Mouse (Mus musculus) myocyte (in vitro differentiated cells): ENCODE results near the gene Hnrnpl. TPM values are rescaled to one million over a fixed set of nuclear protein-coding genes. Genes with fewer than 3 reads are reported as not detected.

Experiments
- H3K27me3 ChIP-seq: one replicate; pipeline ENCODE4 v1.6.1; 2011; ENCODE audit not compliant: control insufficient read depth, insufficient read depth, insufficient read length
- H3K36me3 ChIP-seq: one replicate; pipeline ENCODE4 v1.6.1; 2011; ENCODE audit not compliant: control insufficient read depth, insufficient read depth
- H3K4me2 ChIP-seq: one replicate; pipeline ENCODE4 v1.6.1; 2011; ENCODE audit warnings: low read depth, control low read depth
- H3K4me3 ChIP-seq: one replicate; pipeline ENCODE4 v1.5.1; 2011; ENCODE audit warnings: mild to moderate bottlenecking, control low read depth, moderate library complexity
- H3K79me2 ChIP-seq: one replicate; pipeline ENCODE4 v1.6.1; 2011; ENCODE audit not compliant: control insufficient read depth, insufficient read depth
- H3ac ChIP-seq: one replicate; pipeline ENCODE4 v1.6.1; 2011; ENCODE audit not compliant: control insufficient read depth, insufficient read length
- CEBPB ChIP-seq: IDR thresholded peaks from 2 replicates; pipeline ENCODE4 v1.6.1; 2011; ENCODE audit warnings: mild to moderate bottlenecking, moderate library complexity; ENCODE audit not compliant: poor library complexity, insufficient read depth, severe bottlenecking
- E2F4 ChIP-seq: IDR thresholded peaks from one replicate; pipeline ENCODE4 v1.6.1; 2011; ENCODE audit warnings: mild to moderate bottlenecking, control low read depth, moderate library complexity; ENCODE audit not compliant: insufficient read depth
- MAX ChIP-seq: IDR thresholded peaks from one replicate; pipeline ENCODE4 v1.6.1; 2011; ENCODE audit warnings: low read depth, mild to moderate bottlenecking, control low read depth
- MYOD1 ChIP-seq, 3 experiments: IDR thresholded peaks; one replicate each; pipeline ENCODE4 v1.6.1; 2011; ENCODE audit warnings: control low read depth in 2 of 3, low read depth in 2 of 3, mild to moderate bottlenecking in 2 of 3, moderate library complexity in 1 of 3; ENCODE audit not compliant: insufficient read length in 2 of 3, control insufficient read depth in 1 of 3
- MYOG ChIP-seq, 3 experiments: IDR thresholded peaks; one replicate each; pipeline ENCODE4 v1.6.1; 2011; ENCODE audit warnings: control low read depth in 2 of 3, low read depth in 2 of 3, mild to moderate bottlenecking in 2 of 3; ENCODE audit not compliant: insufficient read length in 2 of 3, control insufficient read depth in 1 of 3, insufficient read depth in 1 of 3
- POLR2A ChIP-seq: IDR thresholded peaks from one replicate; pipeline ENCODE4 v1.6.1; 2011; ENCODE audit warnings: low read depth, mild to moderate bottlenecking, control low read depth, moderate library complexity; ENCODE audit not compliant: insufficient read length
- POLR2AphosphoS2 ChIP-seq: IDR thresholded peaks from one replicate; pipeline ENCODE4 v1.6.1; 2011; ENCODE audit warnings: low read depth, control low read depth; ENCODE audit not compliant: insufficient read length
- REST ChIP-seq: IDR thresholded peaks from one replicate; pipeline ENCODE4 v1.6.1; 2011; ENCODE audit warnings: mild to moderate bottlenecking, control low read depth, moderate library complexity; ENCODE audit not compliant: insufficient read depth, insufficient read length
- SRF ChIP-seq: IDR thresholded peaks from one replicate; pipeline ENCODE4 v1.6.1; 2011; ENCODE audit warnings: low read depth; ENCODE audit not compliant: control insufficient read depth, insufficient read length
- TCF12 ChIP-seq: IDR thresholded peaks from one replicate; pipeline ENCODE4 v1.6.1; 2011; ENCODE audit warnings: mild to moderate bottlenecking, control low read depth; ENCODE audit not compliant: poor library complexity, insufficient read depth, severe bottlenecking
- TCF3 ChIP-seq: IDR thresholded peaks from one replicate; pipeline ENCODE4 v1.6.1; 2011; ENCODE audit warnings: low read depth, control low read depth; ENCODE audit not compliant: insufficient read length
- USF1 ChIP-seq: IDR thresholded peaks from one replicate; pipeline ENCODE4 v1.6.1; 2011; ENCODE audit warnings: low read depth, mild to moderate bottlenecking, control low read depth, moderate library complexity
- polyA plus RNA-seq: library from polyadenylated mRNA; unstranded; fragments of >200 nt; fragmentation: generic; extraction: Trizol; gene quantifications from one replicate; pipeline ENCODE4 v1.2.1, GENCODE M21; 2012; ENCODE audit warnings: missing spikeins

Hnrnpl gene
- polyA plus RNA-seq, 1 experiment, result 230 TPM

DNA sequence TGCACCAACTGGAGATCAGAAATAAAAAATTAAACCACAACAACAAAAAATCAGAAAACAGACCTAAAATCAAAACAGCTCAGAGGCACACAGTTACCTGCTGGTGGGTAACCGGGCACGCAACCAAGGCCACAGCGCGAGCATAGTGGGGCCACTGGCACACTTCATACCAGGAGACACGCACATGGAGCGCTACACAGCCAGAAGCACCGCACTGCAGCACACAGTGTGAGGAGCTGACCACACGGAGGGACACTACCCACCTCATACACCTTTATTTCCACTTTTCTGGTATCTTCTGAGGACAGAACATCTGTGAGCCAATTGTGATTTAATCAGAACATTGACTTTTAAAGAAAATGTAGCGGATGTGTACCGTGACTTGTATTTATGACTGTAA is 8.6 kb downstream of the Hnrnpl start:
- Histone ChIP-seq H3K4me2 (no peak overlapping the region), H3K79me2 (peaks cover 66% of the 10 kb centered on the region), H3ac (no peak overlapping the region), H3K4me3 (no peak overlapping the region), H3K36me3 (peaks cover 75% of the 10 kb centered on the region), H3K27me3 (no peaks in the 10 kb centered on the region)
- TF ChIP-seq SRF (no peak), POLR2AphosphoS2 (peak; percentile 92), MAX (no peak), TCF3 (no peak), TCF12 (no peak), POLR2A (peak; percentile 60), MYOD1 (IDR thresholded peaks at IDR 0.05; ENCODE audit: control insufficient read depth in 1 of 3, insufficient read length in 2 of 3, low read depth in 2 of 3) (no peak), MYOG (IDR thresholded peaks at IDR 0.05; ENCODE audit: control insufficient read depth in 1 of 3, insufficient read depth in 1 of 3, insufficient read length in 2 of 3, low read depth in 2 of 3) (no peak)

DNA sequence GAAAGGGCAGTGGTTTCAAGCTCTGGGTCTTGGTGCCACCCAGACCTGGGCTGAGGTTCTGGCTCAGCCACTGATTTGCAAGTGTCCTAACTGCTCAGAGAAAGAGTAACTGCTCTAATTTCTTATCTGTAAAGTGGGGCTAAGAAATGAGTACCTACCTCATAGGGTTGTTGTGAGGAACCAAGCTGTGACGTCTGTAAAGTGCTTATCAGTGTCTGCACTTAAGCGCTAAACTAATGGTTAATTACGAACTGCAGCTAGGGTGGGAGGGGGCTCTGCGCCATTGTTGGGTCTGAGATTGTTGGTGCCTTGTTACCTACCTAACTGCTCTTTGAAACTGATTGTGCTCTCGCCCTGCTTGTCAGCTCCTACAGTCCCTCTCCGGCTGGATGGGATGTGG is 9.2 kb downstream of the Hnrnpl start:
- no peak overlapping the region for H3ac ChIP-seq
- H3K36me3 ChIP-seq, result peaks cover 80% of the 10 kb centered on the region
- H3K4me2 ChIP-seq, result no peak overlapping the region
- no peak overlapping the region for H3K4me3 ChIP-seq
- TF ChIP-seq REST (no peak), POLR2AphosphoS2 (peak; percentile 16)
- H3K79me2 ChIP-seq, result peaks cover 59% of the 10 kb centered on the region
- no peaks in the 10 kb centered on the region for H3K27me3 ChIP-seq

DNA sequence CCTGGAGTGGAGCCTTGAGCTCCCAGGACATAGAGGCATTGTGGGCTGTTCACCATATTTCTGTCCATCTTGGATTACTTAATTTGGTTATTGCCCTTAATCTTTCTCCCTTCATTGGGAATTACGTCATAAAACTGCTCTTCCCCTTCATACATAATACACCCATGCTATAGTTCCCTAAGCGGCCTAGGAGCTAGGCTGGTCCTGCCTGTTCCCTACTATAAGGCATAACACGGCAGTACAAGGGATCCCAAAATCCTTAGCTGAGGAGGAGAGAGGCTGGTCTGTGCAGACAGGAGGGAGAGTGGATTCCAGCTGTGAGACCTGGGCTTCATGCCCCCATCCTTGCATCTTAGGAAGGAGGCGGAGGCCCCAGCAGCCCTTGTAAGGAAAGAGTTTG is 9.6 kb downstream of the Hnrnpl start:
- Histone ChIP-seq H3K36me3 (peaks cover 83% of the 10 kb centered on the region), H3K4me3 (no peak overlapping the region), H3K4me2 (no peak overlapping the region), H3K79me2 (peaks cover 55% of the 10 kb centered on the region), H3K27me3 (no peaks in the 10 kb centered on the region), H3ac (no peak overlapping the region)
- no peak for TF ChIP-seq TCF12
- no peak for TF ChIP-seq E2F4
- no peak for TF ChIP-seq CEBPB
- no peak for TF ChIP-seq TCF3
- TF ChIP-seq SRF, result no peak

DNA sequence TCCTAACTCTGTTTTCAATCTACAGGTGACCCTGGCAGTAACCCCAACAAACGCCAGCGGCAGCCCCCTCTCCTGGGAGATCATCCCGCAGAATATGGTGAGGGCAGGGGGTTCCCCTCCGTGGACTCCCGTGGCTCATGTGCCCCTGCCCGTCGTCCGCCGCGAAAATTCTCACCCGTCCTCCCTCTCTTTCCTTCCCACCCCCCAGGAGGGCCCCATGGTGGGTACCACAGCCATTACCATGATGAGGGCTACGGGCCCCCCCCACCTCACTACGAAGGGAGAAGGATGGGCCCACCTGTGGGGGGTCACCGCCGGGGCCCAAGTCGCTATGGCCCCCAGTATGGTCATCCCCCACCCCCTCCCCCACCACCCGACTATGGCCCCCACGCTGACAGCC is 10.1 kb downstream of the Hnrnpl start:
- H3K4me2 ChIP-seq, result no peak overlapping the region
- H3K27me3 ChIP-seq, result no peaks in the 10 kb centered on the region
- TF ChIP-seq MYOG (IDR thresholded peaks at IDR 0.05; ENCODE audit: control insufficient read depth in 1 of 3, insufficient read depth in 1 of 3, insufficient read length in 2 of 3, low read depth in 2 of 3) (no peak), E2F4 (no peak), MYOD1 (IDR thresholded peaks at IDR 0.05; ENCODE audit: control insufficient read depth in 1 of 3, insufficient read length in 2 of 3, low read depth in 2 of 3) (no peak), SRF (no peak), POLR2AphosphoS2 (no peak), USF1 (no peak), POLR2A (no peak), TCF3 (no peak), TCF12 (no peak), CEBPB (no peak)
- peaks cover 82% of the 10 kb centered on the region for H3K36me3 ChIP-seq
- peaks cover 50% of the 10 kb centered on the region for H3K79me2 ChIP-seq
- no peak overlapping the region for H3K4me3 ChIP-seq
- no peak overlapping the region for H3ac ChIP-seq

DNA sequence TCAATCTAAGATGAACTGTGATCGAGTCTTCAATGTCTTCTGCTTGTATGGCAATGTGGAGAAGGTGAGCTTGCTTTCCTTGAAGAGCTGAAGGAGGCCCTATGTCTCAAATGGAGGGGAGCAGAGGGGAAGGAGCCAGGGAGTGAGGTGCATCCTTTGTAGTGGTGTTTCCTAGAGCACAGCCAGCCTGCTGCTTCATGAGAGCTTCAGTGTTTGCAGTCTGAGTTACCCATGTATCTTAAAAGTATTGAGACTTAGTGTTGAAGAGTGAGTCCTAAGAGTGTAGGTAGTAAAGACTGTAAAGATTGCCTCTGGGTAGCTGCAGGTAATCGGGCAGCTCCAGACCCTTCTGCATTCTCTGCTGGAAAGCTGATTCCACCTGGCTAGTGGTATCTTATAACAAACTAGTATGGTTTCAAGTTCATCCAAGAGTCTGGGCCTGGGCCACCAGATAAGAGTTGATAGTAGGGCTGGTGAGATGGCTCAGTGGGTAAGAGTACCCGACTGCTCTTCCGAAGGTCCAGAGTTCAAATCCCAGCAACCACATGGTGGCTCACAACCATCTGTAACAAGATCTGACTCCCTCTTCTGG is 10.6 kb downstream of the Hnrnpl start:
- Histone ChIP-seq H3K79me2 (peaks cover 45% of the 10 kb centered on the region), H3ac (no peak overlapping the region), H3K36me3 (peaks cover 77% of the 10 kb centered on the region), H3K27me3 (no peaks in the 10 kb centered on the region), H3K4me2 (no peak overlapping the region), H3K4me3 (no peak overlapping the region)
- TF ChIP-seq MYOG (IDR thresholded peaks at IDR 0.05; ENCODE audit: control insufficient read depth in 1 of 3, insufficient read depth in 1 of 3, insufficient read length in 2 of 3, low read depth in 2 of 3) (no peak), POLR2AphosphoS2 (peak; percentile 61)

DNA sequence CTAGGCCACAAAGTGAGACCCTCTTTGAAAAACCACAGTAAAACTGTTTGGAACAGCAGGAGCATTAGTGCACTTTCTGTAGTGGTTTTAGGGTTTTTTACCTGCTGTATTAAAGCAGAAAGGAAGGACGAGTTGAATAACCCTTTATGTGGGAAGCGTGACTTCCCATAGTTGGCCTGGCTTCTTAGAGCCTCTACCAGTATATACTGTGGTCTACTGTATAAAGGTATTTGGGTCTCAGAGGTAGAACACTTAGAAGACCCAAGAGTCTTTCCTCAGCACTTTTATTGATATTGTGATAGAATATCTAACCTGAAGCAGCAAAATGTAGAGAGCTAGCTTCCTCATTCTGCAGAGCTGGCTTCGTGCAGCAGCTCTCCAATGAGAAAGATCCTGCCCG is 11.2 kb downstream of the Hnrnpl start:
- no peaks in the 10 kb centered on the region for H3K27me3 ChIP-seq
- H3K4me3 ChIP-seq, result no peak overlapping the region
- no peak for TF ChIP-seq USF1
- TF ChIP-seq POLR2AphosphoS2, result no peak
- TF ChIP-seq POLR2A, result no peak
- no peak for TF ChIP-seq TCF3
- no peak for TF ChIP-seq MAX
- TF ChIP-seq SRF, result no peak
- no peak for TF ChIP-seq TCF12
- no peak for TF ChIP-seq MYOD1 (IDR thresholded peaks at IDR 0.05; ENCODE audit: control insufficient read depth in 1 of 3, insufficient read length in 2 of 3, low read depth in 2 of 3)
- H3K79me2 ChIP-seq, result peaks cover 39% of the 10 kb centered on the region
- H3ac ChIP-seq, result no peak overlapping the region
- H3K4me2 ChIP-seq, result peak overlapping the region; percentile 51
- H3K36me3 ChIP-seq, result peaks cover 70% of the 10 kb centered on the region
